Mouse (Mus musculus): ENCODE results near the gene Krtap3-3.
"Not testable (repeated sequence)": the region's sequence is repeated elsewhere in the genome, so short reads cannot be mapped to it uniquely, and the experiment has no call there.

The Krtap3-3 gene

GRCm38 (mm10) chr11:99550765-99551164 is at the start of gene Krtap3-3:
Gene Krtap3-3 (minus strand): TSS chr11:99550865.
- no peak for DNase-seq (ENCODE audit: low read depth)

- DNase-seq (ENCODE audit: low read depth) = not testable (repeated sequence)
These were observed 47.1 kb upstream of the Krtap3-3 start, which contains the start of gene Krtap9-3 for GRCm38 (mm10) chr11:99597742-99598141. Gene Krtap9-3 (minus strand): TSS chr11:99598105.

GRCm38 (mm10) chr11:99590981-99591380 is 40.3 kb upstream of the Krtap3-3 start, which contains the start of gene Krtap1-3:
Gene Krtap1-3 (minus strand): TSS chr11:99591339.
- DNase-seq (ENCODE audit: low read depth) = no peak

- DNase-seq (ENCODE audit: low read depth) = no peak
These were observed 34.4 kb upstream of the Krtap3-3 start for GRCm38 (mm10) chr11:99585096-99585495.

GRCm38 (mm10) chr11:99583245-99583704 is 32.6 kb upstream of the Krtap3-3 start, which contains the start of gene Krtap1-4:
Gene Krtap1-4 (minus strand): TSS chr11:99583654.
- DNase-seq (ENCODE audit: low read depth) = no peak

GRCm38 (mm10) chr11:99581564-99581963 is 30.9 kb upstream of the Krtap3-3 start:
- DNase-seq (ENCODE audit: low read depth) = no peak

GRCm38 (mm10) chr11:99581051-99581450 is 30.4 kb upstream of the Krtap3-3 start:
- DNase-seq (ENCODE audit: low read depth) = no peak

GRCm38 (mm10) chr11:99580636-99581035 is 30.0 kb upstream of the Krtap3-3 start, which contains the start of gene Krtap1-5:
Gene Krtap1-5 (minus strand): TSS chr11:99581016.
- no peak for DNase-seq (ENCODE audit: low read depth)

- DNase-seq (ENCODE audit: low read depth) = peak; percentile 59
These were observed 23.4 kb upstream of the Krtap3-3 start for GRCm38 (mm10) chr11:99574106-99574505.

GRCm38 (mm10) chr11:99573164-99573563 is 22.5 kb upstream of the Krtap3-3 start:
- DNase-seq (ENCODE audit: low read depth) = no peak

- no peak for DNase-seq (ENCODE audit: low read depth)
These were observed 15.9 kb upstream of the Krtap3-3 start, which contains the start of gene Krtap3-1 for GRCm38 (mm10) chr11:99566530-99566929. Gene Krtap3-1 (minus strand): TSS chr11:99566630.

- DNase-seq (ENCODE audit: low read depth) = no peak
These were observed 11.9 kb upstream of the Krtap3-3 start for GRCm38 (mm10) chr11:99562580-99562979.

- DNase-seq (ENCODE audit: low read depth) = no peak
These were observed 8.7 kb upstream of the Krtap3-3 start, which contains the start of gene Gm11939 for GRCm38 (mm10) chr11:99559366-99559765. Gene Gm11939 (minus strand): TSS chr11:99559466.

GRCm38 (mm10) chr11:99557976-99558745 is 7.5 kb upstream of the Krtap3-3 start:
- DNase-seq (ENCODE audit: low read depth) = no peak

- DNase-seq (ENCODE audit: low read depth) = no peak
These were observed 6.1 kb upstream of the Krtap3-3 start, which contains the start of gene Krtap3-2 for GRCm38 (mm10) chr11:99556753-99557152. Gene Krtap3-2 (minus strand): TSS chr11:99556853.

- DNase-seq (ENCODE audit: low read depth) = no peak
These were observed 5.5 kb upstream of the Krtap3-3 start for GRCm38 (mm10) chr11:99556195-99556594.

GRCm38 (mm10) chr11:99547892-99548291 is 2.8 kb downstream of the Krtap3-3 start:
- DNase-seq (ENCODE audit: low read depth) = no peak

- DNase-seq (ENCODE audit: low read depth) = no peak
These were observed 10.9 kb downstream of the Krtap3-3 start for GRCm38 (mm10) chr11:99539721-99540120.

GRCm38 (mm10) chr11:99521288-99521860 is 29.3 kb downstream of the Krtap3-3 start, which contains the start of gene Krt39:
Gene Krt39 (minus strand): TSS chr11:99521338.
- no peak for DNase-seq (ENCODE audit: low read depth)

GRCm38 (mm10) chr11:99514098-99514497 is 36.6 kb downstream of the Krtap3-3 start:
- DNase-seq (ENCODE audit: low read depth) = no peak
